In the genomic region with DNA sequence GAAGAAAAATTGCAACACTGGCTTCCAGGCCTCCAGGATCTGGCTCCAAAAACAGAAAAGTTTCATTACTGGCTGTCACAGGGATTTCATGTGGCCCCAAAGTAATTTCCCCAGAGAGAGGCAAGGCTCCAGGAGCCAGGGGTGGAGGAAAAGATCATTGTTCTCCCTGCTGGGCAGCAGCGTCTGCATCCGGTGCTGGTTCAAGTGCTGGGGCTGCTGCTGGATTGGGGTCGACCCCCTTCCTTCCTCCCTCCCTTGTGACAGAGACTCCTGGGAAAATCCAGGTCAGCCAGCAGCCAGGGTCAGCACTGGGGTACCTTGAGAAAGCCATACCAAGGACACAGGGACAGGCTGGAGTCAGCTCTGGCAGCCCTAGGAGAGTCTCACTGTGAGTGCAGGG, we compare ENCODE assay signal across 9 mouse cellular contexts.
DNase-seq lines count a peak whose midpoint lies in the region; ATAC-seq and TF ChIP-seq lines count a peak whose summit lies in the region.
"Had no signal": no experiment of that assay in that cellular context is flagged by ENCODE, and none has a peak within 500 bp of the region (broad histone marks: within the 10 kb centered on the region; RNA-seq: fewer than 3 reads in every experiment).

No protein-coding gene starts in this region.

- H3K4me2 ChIP-seq in intestine, embryonic 14.5 days (ENCODE audit: low read length), result no peak overlapping the region
- H3K4me2 ChIP-seq in intestine, postnatal 0 days (replicated peaks; ENCODE audit: low read depth), result no peak overlapping the region

- no peak for DNase-seq in intestine, embryonic 14.5 days (ENCODE audit: low spot score)
- peak; percentile 23 for DNase-seq in embryo, embryonic 11 days
- peak; percentile 29 to 62 for DNase-seq in heart, adult 18-20 months
- peak; percentile 36 for DNase-seq in heart, postnatal 4 days
- no peak for DNase-seq in left cerebral cortex, postnatal 36 days (ENCODE audit: low spot score in 2 of 2)
- DNase-seq in layer of hippocampus, postnatal 36 days, result no peak
- no peak for DNase-seq in layer of hippocampus, postnatal 14 days (ENCODE audit: low spot score in 2 of 2)

- no peak for TF ChIP-seq CTCF in intestine, postnatal 0 days (IDR thresholded peaks at IDR 0.05; ENCODE audit: low read depth)

- no peaks in the 10 kb centered on the region for H3K27me3 ChIP-seq in intestine, embryonic 14.5 days (replicated peaks; ENCODE audit: control insufficient read depth, insufficient read depth, low read length)
- no peaks in the 10 kb centered on the region for H3K27me3 ChIP-seq in intestine, postnatal 0 days (replicated peaks; ENCODE audit: control insufficient read depth, insufficient read depth, low read length)

- H3K4me1 ChIP-seq in intestine, embryonic 14.5 days (replicated peaks; ENCODE audit: control insufficient read depth, insufficient read depth, low read length), result peaks cover 15% of the 10 kb centered on the region
- no peaks in the 10 kb centered on the region for H3K4me1 ChIP-seq in intestine, postnatal 0 days (replicated peaks; ENCODE audit: control insufficient read depth, insufficient read depth, low read length)

- intact Hi-C loops in left cerebral cortex, postnatal 36 days (cut with DNase I), result no loop called here

- H3K9me3 ChIP-seq in intestine, embryonic 14.5 days (ENCODE audit: control insufficient read depth, low read length), result no peaks in the 10 kb centered on the region
- H3K9me3 ChIP-seq in intestine, postnatal 0 days (ENCODE audit: control insufficient read depth), result no peaks in the 10 kb centered on the region

- H3K36me3 ChIP-seq in intestine, embryonic 14.5 days (ENCODE audit: control insufficient read depth, insufficient read depth, low read length), result no peaks in the 10 kb centered on the region
- H3K36me3 ChIP-seq in intestine, postnatal 0 days (ENCODE audit: control insufficient read depth, insufficient read depth), result no peaks in the 10 kb centered on the region

- ATAC-seq in intestine, embryonic 14.5 days (replicated peaks; ENCODE audit: low FRiP score, low TSS enrichment, low read depth), result no peak
- ATAC-seq in intestine, postnatal 0 days, result no peak
- ATAC-seq: CD4-positive, CD25-positive, alpha-beta regulatory T cell, adult 4 months had no signal

- no peak overlapping the region for H3K4me3 ChIP-seq in intestine, embryonic 14.5 days (ENCODE audit: low read depth, low read length)
- H3K4me3 ChIP-seq in intestine, postnatal 0 days (ENCODE audit: low read depth, low read length), result no peak overlapping the region

- no peak overlapping the region for H3K9ac ChIP-seq in intestine, embryonic 14.5 days (ENCODE audit: low read length)
- no peak overlapping the region for H3K9ac ChIP-seq in intestine, postnatal 0 days (ENCODE audit: low read depth, low read length)

- H3K27ac ChIP-seq in intestine, embryonic 14.5 days (ENCODE audit: low read depth), result peak overlapping the region; percentile 27; the same call in 1 of the 2 replicates
- H3K27ac ChIP-seq in intestine, postnatal 0 days (ENCODE audit: low read depth, low read length), result no peak overlapping the region

- 12% methylated on average over 3 of the region's 3 CpGs for WGBS in intestine, embryonic 14.5 days
- WGBS in intestine, postnatal 0 days, result 43% methylated on average over 3 of the region's 3 CpGs

Comparison
In these comparisons a context has a peak if more than half of its experiments do, and no peak if none do; other contexts are left out.
1. DNase-seq: peak in embryo, embryonic 11 days (single experiment), heart, adult 18-20 months (2 of 2) and heart, postnatal 4 days (single experiment); none in intestine, embryonic 14.5 days (single experiment), left cerebral cortex, postnatal 36 days (0 of 2), layer of hippocampus, postnatal 36 days (0 of 2) and layer of hippocampus, postnatal 14 days (0 of 2).